Mouse (Mus musculus) ES-E14 (cell line): ENCODE measurements around the gene Dmrtc1a.

Experiments used
- HCFC1 ChIP-seq: IDR thresholded peaks from 2 replicates; pipeline ENCODE4 v1.6.1; 2012; ENCODE audit warnings: low read length, inconsistent platforms, borderline replicate concordance; ENCODE audit not compliant: insufficient read depth
- MAFK ChIP-seq: IDR thresholded peaks from 2 replicates; pipeline ENCODE4 v1.6.1; 2014; ENCODE audit warnings: mild to moderate bottlenecking, low read depth, low read length, inconsistent platforms; ENCODE audit not compliant: insufficient read depth
- ZC3H11A ChIP-seq: IDR thresholded peaks from 2 replicates; pipeline ENCODE4 v1.6.1; 2012; ENCODE audit warnings: low read depth, mild to moderate bottlenecking, inconsistent platforms, low read length, borderline replicate concordance
- ZNF384 ChIP-seq: IDR thresholded peaks from 2 replicates; pipeline ENCODE4 v1.6.1; 2012; ENCODE audit warnings: low read depth, low read length, inconsistent platforms

DNA sequence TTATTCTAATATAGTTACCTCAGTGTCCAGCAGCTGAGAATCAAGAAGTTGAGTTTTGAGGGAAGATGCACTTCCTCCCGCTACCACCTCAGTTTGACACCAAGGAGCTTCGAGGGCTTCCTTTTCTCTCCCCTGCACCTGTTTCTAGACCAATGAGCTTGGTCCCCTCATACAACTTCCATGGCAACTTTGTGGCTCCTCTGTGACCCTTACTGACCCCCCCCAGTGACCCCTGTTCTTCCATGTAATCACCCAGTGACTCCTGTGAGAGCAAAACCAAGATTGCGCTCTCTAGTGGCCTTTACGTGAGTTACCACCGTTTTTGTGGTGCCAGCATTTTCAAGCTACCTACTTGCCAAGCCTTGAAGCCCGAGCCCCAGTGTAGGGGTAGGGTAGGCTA is 40.6 kb downstream of the Dmrtc1a start, which contains the start of gene 1700031F05Rik:
- TF ChIP-seq HCFC1 (no peak), ZC3H11A (no peak), MAFK (no peak), ZNF384 (no peak)
